Mouse (Mus musculus): ENCODE measurements around the gene Atp8b2.

DNA sequence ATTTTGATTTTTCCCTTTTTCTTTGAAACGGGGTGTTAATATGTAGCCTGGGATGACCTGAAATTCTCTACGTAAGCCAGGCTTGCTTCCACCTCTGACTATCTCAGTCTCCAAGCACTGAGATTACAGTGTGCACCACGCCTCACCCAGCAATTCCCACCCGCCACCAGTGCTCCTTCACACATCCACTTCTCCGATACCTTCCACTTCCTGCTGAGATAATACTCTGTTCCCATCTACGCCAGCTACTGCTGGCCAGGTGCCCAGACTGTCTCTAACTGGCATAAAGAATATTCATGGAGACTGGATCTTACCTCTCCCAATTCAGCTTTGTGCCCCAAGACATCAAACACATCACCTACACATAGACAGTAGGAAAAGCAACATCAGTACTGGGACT lies 14.7 kb downstream of the Atp8b2 start:
- TF ChIP-seq CTCF (IDR thresholded peaks at IDR 0.05) (no peak), EP300 (IDR thresholded peaks at IDR 0.05) (no peak)

Data from lung, postnatal 0 days (tissue).